Mouse (Mus musculus) bone marrow macrophage, adult 2 months (primary cell): Measurements from ENCODE around the gene Acd. TPM values are rescaled to one million over a fixed set of nuclear protein-coding genes. Genes with fewer than 3 reads are reported as not detected.
A peak's percentile ranks its signal among the peaks of the same experiment; 100 is the strongest.

Experiments used
- H3K27ac ChIP-seq: 2 replicates; pipeline ENCODE4 v1.5.1; 2012; ENCODE audit warnings: low read depth, low read length; ENCODE audit not compliant: insufficient read depth
- H3K4me1 ChIP-seq: 2 replicates; pipeline ENCODE4 v1.6.1; 2012; ENCODE audit warnings: low read length; ENCODE audit not compliant: control insufficient read depth, insufficient read depth
- H3K4me3 ChIP-seq: 2 replicates; pipeline ENCODE4 v1.5.1; 2012; ENCODE audit warnings: mild to moderate bottlenecking, low read length, moderate library complexity; ENCODE audit not compliant: insufficient read depth
- CTCF ChIP-seq: IDR thresholded peaks from 2 replicates; pipeline ENCODE4 v1.5.1; 2012; ENCODE audit warnings: low read depth, mild to moderate bottlenecking, low read length, moderate library complexity
- POLR2A ChIP-seq: IDR thresholded peaks from 2 replicates; pipeline ENCODE4 v1.6.1; 2012; ENCODE audit warnings: mild to moderate bottlenecking, low read depth, low read length, borderline replicate concordance
- polyA plus RNA-seq: library from polyadenylated mRNA; stranded (reverse); fragments of >200 nt; gene quantifications from 2 replicates; pipeline ENCODE4 v1.2.4, GENCODE M21; 2012; ENCODE audit not compliant: missing spikeins, insufficient read depth, insufficient read length

Gene Acd
- polyA plus RNA-seq, 1 experiment: 41.6 TPM

- Histone ChIP-seq H3K4me1 (peaks cover 5% of the 10 kb centered on the region; the same call in 1 of the 2 replicates), H3K4me3 (no peak overlapping the region), H3K27ac (no peak overlapping the region)
- TF ChIP-seq POLR2A (no peak), CTCF (no peak)
Observed at GRCm38 (mm10) chr8:105704146-105704812, 3.4 kb upstream of the Acd start.

DNA sequence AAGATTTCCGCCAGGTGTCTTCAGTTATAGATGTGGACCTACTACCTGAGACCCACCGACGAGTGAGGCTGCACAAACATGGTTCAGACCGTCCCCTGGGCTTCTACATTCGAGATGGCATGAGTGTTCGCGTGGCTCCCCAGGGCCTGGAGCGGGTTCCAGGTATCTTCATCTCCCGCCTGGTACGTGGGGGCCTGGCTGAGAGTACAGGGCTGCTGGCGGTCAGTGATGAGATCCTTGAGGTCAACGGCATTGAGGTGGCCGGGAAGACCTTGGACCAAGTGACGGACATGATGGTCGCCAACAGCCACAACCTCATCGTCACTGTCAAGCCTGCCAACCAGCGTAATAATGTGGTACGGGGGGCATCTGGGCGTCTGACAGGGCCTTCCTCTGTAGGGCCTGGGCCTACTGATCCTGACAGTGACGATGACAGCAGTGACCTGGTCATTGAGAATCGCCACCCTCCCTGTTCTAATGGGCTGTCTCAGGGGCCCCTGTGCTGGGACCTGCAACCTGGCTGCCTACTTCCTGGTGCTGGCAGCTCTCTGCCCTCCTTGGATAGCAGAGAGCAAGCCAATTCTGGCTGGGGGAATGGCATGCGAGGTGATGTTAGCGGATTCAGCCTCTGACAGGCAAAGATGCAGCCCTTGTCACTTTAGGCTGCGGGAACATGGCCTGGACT, 2.0 kb upstream of the Acd start:
- TF ChIP-seq POLR2A (no peak), CTCF (no peak)
- Histone ChIP-seq H3K4me1 (peaks cover 5% of the 10 kb centered on the region; the same call in 1 of the 2 replicates), H3K4me3 (no peak overlapping the region), H3K27ac (no peak overlapping the region)

DNA sequence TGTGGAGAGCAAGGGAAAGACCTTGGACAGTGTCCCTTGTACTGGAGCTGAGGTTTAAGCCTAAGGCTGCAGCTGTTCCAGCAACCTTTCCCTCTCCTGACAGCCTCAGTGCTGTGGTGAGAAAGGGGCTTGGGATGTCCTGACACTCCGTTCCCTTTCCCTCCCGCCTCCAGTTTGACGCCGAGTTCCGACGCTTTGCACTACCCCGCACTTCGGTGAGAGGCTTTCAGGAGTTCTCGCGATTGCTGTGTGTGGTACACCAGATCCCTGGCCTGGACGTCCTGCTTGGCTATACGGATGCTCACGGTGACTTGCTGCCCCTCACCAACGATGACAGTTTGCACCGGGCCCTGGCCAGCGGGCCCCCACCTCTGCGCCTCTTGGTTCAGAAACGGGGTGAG, 1.1 kb upstream of the Acd start:
- H3K4me3 ChIP-seq: peak overlapping the region; percentile 87
- H3K4me1 ChIP-seq: peaks cover 2% of the 10 kb centered on the region; the same call in 1 of the 2 replicates
- no peak overlapping the region for H3K27ac ChIP-seq
- TF ChIP-seq CTCF (no peak), POLR2A (no peak)

GRCm38 (mm10) chr8:105700566-105700965, 336 bp downstream of the Acd start:
- H3K4me3 ChIP-seq: peak overlapping the region; percentile 87
- TF ChIP-seq CTCF: no peak
- TF ChIP-seq POLR2A: no peak
- peak overlapping the region; percentile 93; the same call in 1 of the 2 replicates for H3K27ac ChIP-seq
- H3K4me1 ChIP-seq: peaks cover 2% of the 10 kb centered on the region; the same call in 1 of the 2 replicates

GRCm38 (mm10) chr8:105699488-105700215, 1.2 kb downstream of the Acd start:
- H3K4me3 ChIP-seq: peak overlapping the region; percentile 87
- TF ChIP-seq POLR2A (no peak), CTCF (no peak)
- H3K27ac ChIP-seq: no peak overlapping the region
- peaks cover 2% of the 10 kb centered on the region; the same call in 1 of the 2 replicates for H3K4me1 ChIP-seq

DNA sequence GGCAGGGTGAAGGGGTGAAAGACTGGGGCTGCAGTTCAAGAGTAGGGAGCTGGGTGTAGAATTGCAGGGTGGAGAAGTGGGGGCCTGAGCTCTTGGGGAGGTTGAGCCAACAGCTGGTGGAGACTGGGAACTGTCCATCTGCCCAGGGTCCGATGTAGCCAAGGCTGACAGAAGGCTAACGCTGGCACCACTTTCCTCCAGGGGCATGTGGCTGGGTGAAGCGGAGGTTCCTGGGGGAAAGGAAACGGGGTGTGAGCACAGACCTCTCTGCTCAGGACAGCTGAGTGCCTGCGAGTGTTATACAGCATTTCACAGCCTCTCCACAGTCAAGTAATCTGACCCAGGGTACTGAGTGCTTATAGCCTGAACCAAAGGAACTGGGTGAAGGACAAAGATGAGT, 2.2 kb downstream of the Acd start:
- Histone ChIP-seq H3K4me1 (peaks cover 2% of the 10 kb centered on the region; the same call in 1 of the 2 replicates), H3K4me3 (no peak overlapping the region), H3K27ac (no peak overlapping the region)
- no peak for TF ChIP-seq CTCF
- TF ChIP-seq POLR2A: no peak

GRCm38 (mm10) chr8:105697196-105697780, 3.6 kb downstream of the Acd start:
- TF ChIP-seq CTCF (no peak), POLR2A (no peak)
- Histone ChIP-seq H3K4me3 (no peak overlapping the region), H3K4me1 (peaks cover 2% of the 10 kb centered on the region; the same call in 1 of the 2 replicates), H3K27ac (no peak overlapping the region)

- peaks cover 2% of the 10 kb centered on the region; the same call in 1 of the 2 replicates for H3K4me1 ChIP-seq
- H3K4me3 ChIP-seq: no peak overlapping the region
- H3K27ac ChIP-seq: no peak overlapping the region
- no peak for TF ChIP-seq CTCF
- no peak for TF ChIP-seq POLR2A
Observed at GRCm38 (mm10) chr8:105695080-105695780, 5.7 kb downstream of the Acd start.
